Mouse (Mus musculus): ENCODE data around the gene 1810009A15Rik.
A peak's percentile ranks its signal among the peaks of the same experiment; 100 is the strongest.
"Not testable (repeated sequence)": the region's sequence is repeated elsewhere in the genome, so short reads cannot be mapped to it uniquely, and the experiment has no call there.

1810009A15Rik gene

GRCm38 (mm10) chr19:8880311-8881033 is 8.2 kb upstream of the 1810009A15Rik start, which contains the start of gene Uqcc3:
Gene Uqcc3, minus strand, starts transcription at chr19:8880923.
- peak; percentile 91 for DNase-seq (ENCODE audit: low spot score)

GRCm38 (mm10) chr19:8881034-8881392 is 7.6 kb upstream of the 1810009A15Rik start:
- no peak for DNase-seq (ENCODE audit: low spot score)

DNA sequence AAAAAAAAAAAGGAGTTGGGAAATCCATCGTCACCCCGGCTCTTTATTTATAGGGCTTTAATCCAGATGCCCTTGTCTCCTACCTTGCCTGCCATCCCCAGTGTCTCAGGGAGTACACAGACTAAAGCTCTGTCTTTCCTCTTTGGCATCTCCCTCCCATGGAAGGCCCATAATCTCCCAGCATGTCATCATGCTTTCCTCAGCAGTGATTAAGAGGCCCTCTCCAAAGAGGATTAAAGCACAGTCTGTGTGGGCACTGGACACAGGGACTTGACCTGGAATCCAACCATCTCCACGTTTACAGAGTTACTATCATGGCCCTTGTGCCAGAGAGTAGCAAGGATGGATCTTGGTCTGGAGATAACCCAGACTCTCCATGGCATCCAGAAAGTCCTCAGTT is 5.0 kb upstream of the 1810009A15Rik start, which contains the start of the genes Lbhd1 and Gm49403:
TSS of gene Lbhd1 (plus strand) at position 117 of the 400 bp plus-strand sequence.
TSS of gene Gm49403 (plus strand) at position 315 of the 400 bp plus-strand sequence.
- no peak for DNase-seq (ENCODE audit: low spot score)

DNA sequence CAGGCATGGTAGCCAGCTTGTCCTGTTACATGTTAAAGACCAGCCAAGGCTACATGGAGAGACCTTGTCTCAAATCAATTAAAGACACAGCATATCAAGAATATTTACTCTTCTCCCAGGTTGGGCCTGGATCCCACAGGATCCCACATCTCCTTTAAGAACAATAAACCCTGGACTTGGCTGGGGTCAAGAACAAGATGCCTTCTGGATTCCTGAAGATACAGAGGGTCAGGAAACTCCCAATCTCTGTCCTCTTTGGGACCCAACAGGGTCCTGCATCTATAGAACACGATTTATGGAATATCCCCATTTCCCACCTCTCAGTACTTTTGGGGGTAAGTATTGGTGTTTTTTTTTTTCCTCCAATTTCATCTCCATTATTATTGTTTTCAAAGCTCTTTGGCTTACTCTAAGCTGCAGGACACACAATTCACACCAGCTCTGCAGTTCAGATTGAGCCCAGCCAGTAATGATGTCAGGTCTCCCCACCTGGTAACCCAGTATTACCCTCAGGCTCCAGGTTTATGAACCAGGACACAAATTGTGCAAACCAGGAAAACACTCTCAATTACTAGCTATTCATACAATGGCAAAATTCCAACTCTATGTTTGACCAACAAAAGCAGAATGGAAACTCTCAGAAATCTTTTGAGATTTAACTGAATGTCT is 1.6 kb upstream of the 1810009A15Rik start:
- no peak for DNase-seq (ENCODE audit: low spot score)

DNA sequence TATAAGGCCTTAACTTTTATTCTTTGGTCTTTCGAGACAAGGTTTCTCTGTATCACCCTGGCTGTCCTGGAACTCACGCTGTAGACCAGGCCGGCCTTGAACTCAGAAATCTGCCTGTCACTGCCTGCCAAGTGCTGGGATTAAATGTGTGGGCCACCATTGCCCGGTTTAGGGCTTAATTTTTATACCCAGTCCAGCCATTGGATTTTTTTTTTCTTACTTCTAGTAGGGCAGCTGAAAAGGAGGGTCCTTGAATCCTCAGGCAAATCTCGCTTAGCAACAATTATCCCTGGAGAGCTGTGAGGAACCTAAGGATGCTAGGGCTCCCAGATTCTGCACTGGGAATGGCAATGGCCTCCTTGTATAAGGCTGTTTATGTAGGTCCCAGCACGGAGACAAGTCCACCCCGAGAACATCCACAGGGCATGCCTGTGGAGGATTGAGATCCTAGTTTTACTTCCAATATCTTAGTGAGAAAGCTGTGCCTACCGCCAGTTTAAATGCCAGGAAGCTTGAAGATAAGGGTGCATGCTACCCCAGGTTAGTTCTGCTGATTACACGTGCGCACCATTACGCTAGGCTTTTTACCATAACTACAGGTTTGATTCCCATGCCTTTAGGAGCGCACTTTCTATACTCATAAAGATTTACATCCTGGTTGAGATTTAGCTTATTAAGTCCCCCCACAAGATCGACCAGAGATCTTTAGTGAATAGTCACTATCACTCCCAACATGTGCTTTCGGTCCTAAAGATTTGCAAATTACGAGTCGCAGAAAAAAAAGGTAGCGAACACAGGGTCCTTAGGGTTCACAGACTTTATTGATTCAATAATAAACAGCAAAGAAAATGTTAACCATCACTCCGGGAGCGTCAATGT is 829 bp upstream of the 1810009A15Rik start:
- no peak for DNase-seq (ENCODE audit: low spot score)

DNA sequence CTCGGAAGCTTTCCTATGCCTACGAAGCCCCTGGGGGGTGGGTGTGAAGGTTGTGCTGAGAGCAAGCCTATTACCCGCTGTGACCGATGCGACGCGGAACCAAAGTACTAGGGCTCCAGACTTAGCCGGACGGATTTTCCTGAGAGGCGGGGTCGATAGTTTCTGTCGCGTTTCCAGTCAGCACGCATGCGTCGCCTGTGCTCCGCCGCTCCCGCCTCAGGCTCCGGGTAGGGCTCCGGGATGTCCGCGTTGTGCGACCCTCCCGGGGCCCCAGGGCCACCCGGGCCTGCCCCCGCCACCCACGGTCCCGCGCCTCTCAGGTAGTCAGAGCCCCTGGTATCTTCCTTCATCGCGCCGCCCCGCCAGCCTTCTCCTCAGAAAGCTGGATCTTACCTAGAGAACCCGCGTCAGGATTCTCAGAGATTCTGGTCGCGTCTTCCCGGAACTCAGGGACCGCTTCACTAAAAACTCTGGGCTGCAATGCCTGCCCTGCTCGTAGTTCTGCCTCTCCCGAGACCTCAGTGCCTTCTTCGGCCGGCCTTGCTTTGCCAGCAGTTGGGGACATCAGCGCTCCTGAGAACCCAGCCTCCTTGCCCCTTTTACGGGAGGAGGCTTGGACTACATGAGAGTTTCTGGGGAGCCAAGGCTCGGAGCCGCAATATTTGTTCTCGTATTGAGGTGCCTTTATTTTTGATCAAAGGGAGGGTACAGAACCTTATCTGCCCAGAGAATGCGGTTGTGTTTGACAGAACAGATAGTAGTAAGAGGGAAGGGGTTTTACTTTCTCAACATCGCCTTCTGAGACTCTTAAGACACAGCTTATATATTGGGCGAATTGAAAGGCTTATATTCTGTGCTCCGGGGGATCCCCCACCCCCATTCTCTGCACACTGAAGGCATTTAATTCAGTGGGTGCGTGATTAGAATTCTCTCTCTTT is 4.4 kb downstream of the 1810009A15Rik start, which contains the start of gene Ints5:
TSS of gene Ints5 (plus strand) at position 177 of the 938 bp plus-strand sequence.
- DNase-seq (ENCODE audit: low spot score), result peak; percentile 86

DNA sequence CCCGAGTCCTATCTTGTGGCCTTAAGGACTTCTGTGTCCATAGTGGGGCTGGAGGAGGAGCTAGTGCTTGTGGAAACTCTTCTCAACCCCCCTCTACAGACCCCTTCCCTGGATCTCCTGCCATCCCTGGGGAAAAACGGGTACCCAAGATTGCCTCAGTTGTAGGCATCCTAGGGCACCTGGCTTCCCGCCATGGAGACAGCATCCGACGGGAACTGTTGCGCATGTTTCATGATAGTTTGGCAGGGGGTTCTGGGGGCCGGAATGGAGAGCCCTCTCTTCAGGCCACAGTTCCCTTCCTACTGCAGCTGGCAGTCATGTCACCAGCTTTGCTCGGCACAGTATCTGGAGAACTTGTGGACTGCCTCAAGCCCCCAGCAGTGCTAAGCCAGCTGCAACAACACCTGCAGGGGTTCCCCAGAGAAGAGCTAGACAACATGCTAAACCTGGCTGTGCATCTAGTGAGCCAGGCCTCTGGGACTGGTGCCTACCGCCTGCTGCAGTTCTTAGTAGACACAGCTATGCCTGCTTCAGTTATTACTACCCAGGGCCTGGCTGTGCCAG is 6.8 kb downstream of the 1810009A15Rik start:
- peak; percentile 57 for DNase-seq (ENCODE audit: low spot score)

DNA sequence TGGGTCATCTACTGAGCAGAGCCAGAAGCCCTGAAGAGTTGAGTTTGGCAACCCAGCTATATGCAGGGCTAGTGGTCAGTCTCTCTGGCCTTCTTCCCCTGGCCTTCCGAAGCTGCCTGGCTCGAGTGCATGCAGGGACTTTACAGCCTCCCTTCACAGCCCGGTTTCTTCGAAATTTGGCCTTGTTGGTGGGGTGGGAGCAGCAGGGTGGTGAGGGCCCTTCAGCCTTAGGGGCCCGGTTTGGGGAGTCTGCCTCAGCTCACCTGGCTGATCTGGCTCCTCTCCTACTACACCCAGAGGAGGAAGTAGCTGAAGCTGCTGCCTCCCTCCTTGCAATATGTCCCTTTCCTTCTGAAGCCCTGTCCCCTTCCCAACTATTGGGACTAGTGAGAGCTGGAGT is 7.6 kb downstream of the 1810009A15Rik start:
- not testable (repeated sequence) for DNase-seq (ENCODE audit: low spot score)

DNA sequence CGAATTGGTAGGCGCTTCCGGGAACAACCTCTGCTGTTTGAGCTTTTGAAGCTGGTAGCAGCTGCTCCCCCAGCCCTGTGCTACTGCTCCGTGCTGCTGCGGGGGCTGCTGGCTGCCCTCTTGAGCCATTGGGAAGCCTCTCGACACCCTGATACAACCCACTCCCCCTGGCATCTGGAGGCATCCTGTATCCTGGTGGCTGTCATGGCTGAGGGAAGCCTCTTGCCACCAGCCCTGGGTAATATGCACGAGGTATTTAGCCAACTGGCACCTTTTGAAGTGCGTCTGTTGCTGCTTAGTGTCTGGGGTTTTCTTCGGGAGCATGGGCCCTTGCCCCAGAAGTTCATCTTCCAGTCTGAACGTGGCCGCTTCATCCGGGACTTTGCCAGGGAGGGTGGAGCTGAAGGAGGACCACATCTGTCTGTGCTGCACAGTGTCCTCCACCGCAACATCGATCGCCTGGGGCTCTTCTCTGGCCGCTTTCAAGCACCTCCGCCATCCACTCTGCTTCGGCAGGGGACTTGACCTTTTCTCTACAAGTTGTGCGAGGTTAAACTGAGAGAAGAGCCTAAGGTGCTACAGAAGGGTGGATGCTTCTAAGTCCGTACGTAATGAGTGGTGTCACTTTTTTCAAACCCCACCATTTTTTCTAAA is 8.7 kb downstream of the 1810009A15Rik start:
- peak; percentile 77 for DNase-seq (ENCODE audit: low spot score)

DNA sequence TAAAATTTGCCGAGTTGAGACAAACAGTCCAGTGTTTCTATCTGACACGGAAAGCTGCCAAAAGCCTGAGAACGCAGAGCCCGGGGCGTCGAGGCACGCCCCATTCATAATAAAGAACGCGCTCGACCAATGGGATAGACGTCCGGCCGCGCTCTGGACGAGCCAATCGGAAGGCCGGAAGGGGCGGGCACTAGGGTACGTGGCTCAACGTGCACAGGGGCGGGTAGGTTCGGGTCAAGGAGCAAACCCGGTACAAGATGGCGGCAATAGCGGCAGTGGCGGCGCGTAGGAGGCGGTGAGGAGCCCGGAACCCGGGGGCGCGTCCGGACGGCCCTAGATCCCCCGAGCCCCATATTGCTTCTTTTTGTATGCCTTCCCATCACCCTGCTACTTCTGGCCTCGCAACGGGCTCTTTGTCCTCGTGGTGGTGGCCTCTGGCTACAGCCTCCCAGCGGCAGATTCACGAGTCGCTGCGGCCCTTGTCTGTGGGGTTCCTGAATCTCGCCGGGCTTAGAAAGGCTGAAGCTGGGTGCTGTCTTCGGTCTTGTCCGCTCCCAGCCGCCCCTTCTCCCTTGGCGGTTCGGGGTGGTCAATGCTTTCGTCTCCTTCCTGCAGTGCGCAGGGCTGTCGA is 9.3 kb downstream of the 1810009A15Rik start, which contains the start of gene Ganab:
TSS of gene Ganab (plus strand) at position 207 of the 631 bp plus-strand sequence.
- DNase-seq (ENCODE audit: low spot score), result peak; percentile 96

DNA sequence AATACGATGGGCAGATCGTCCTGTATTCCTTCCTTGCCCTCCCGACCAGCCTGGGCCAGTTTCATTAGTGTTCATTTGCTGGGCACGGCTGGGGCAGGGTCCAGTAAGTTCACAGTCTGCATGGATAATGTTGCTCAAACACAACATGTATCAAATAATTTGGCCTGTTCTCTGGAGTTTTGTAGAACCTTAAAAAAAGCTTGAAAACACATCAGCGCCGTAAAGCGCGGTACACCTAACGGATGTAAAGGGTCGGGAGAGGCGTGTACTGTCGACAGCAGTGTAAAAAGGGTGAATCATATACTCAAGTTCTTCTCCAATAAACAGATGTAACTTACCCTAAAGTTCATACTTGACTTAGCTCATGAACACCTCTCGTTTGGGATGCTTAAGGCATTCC is 9.9 kb downstream of the 1810009A15Rik start:
- DNase-seq (ENCODE audit: low spot score), result no peak

- DNase-seq (ENCODE audit: low spot score), result no peak
Measured at GRCm38 (mm10) chr19:8899079-8899478, 10.4 kb downstream of the 1810009A15Rik start.

DNA sequence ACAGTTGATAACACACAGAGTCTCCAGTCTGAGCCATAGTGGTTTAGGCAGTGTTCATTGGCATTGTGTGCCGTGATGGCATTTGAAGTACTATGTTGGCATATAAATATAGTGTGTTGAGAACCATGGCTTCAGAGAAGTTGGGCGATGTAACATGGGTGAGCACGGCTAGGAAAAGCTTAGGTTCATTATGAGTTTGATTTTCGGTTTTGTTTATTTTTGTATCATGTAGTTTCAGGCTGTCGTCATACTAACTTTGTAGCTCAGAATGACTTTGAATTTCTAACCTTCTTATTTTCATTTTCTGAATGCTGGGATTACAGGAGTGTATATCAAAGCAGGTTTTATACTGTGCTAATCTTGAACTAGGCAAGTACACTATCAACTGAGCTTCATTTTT is 14.8 kb downstream of the 1810009A15Rik start:
- no peak for DNase-seq (ENCODE audit: low spot score)

DNA sequence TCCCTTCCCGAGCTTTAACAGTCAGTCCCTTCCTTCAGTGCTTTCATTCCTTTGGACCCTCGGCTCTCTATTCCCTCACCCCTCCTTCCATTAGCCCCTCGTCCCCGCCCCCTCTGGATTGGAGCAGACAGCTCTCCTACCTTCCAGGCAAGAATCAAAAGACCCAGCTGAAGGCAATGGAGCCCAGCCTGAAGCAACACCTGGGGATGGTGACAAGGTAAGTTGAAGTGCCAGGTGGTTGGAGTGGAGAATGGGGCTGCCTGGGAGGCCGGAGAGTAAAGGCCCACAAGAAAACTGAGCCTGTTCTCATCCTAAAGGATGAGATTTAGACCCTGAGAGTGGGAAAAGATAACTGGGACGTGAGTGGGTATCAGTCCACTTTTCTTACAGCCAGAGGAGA is 19.9 kb downstream of the 1810009A15Rik start:
- no peak for DNase-seq (ENCODE audit: low spot score)

- no peak for DNase-seq (ENCODE audit: low spot score)
Measured at GRCm38 (mm10) chr19:8911810-8912209, 23.2 kb downstream of the 1810009A15Rik start.

DNA sequence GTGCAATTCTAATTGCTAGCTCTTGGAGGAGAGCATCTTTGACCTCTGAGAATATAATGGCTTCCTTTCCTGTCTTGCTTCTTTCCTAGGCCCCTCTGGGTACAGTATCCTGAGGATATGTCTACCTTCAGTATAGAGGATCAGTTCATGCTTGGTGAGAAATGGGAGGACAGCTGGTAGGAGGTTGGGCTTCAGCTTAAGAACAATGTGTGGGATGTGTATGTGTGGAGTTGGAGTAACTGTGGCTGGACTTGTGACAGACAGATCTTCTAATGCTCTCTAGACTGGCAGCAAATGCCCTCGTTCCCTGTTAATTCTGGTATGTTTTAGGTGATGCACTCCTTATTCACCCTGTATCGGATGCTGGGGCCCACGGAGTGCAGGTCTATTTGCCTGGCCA is 25.6 kb downstream of the 1810009A15Rik start:
- DNase-seq (ENCODE audit: low spot score), result no peak

DNA sequence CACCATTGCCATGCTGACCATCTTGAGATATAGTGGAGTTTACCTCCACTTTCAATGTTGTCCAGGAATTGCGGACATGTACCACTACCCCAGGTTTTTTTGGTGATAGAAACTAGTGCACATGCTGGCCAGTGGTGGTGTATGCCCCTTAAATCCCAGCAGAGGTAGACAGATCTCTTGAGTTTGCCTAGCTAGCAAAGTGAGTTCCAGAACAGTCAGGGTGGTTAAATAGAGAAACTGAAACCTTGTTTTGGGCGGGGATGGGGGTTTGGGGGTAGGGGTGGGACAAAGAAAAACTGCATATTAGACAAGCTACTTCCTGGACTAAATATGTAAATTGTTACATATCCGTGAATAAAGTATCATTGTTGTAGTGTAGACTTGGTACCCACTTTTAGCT is 30.3 kb downstream of the 1810009A15Rik start:
- no peak for DNase-seq (ENCODE audit: low spot score)

DNA sequence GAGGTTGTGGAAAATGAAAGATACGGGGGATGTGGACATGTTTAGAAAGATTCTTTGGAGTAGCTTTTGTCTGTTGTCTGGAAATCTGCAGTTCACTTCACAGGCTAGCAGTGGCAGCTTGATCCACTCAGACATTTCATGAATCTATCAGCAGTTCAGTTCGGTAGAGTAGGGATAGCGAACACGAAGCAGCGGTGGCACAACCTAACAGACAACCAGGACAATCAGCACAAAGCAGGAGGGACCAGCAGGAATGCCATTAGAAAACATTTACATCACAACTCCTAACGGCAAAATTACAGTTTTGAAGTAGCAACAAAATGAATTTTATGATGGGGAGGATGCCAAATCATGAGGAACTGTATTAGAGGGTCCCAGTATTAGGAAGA is 31.0 kb downstream of the 1810009A15Rik start:
- DNase-seq (ENCODE audit: low spot score), result no peak

DNA sequence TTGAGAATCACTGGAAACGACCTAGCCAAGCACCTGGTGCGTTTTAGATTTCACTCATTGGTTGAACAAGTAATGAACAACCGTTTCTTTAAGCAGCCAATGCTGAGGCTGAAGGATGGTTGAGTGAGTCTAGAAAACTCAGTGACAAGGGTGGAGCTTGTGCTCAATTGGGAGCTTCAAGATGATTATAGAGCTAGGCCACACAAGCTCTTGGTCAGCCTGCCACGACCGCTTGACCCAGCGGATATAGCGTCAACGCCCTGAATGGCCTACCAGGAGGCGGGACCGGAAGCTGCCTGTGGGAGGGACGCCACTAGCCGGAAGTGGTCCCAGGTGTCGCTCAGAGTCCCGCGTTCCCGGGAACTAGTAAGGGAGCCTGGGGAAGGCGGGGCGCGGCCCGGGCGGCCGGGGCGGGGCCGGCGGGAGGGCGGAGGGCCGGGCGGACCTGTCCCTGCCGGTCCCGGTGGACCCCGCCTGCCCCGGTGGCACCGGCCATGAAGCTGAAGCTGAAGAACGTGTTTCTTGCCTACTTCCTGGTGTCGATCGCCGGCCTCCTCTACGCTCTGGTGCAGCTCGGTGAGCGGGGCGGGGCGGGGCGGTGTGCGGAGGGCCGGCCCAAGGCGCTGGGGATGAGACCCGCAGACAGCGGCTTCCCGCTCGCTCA is 31.6 kb downstream of the 1810009A15Rik start, which contains the start of gene B3gat3:
TSS of gene B3gat3 (plus strand) at position 302 of the 664 bp plus-strand sequence.
- DNase-seq (ENCODE audit: low spot score), result peak; percentile 94
